ENCODE assay signal across 8 mouse cellular contexts in genomic region chr15:88839271-88839670, GRCm38 (mm10). TPM values are rescaled to one million over a fixed set of nuclear protein-coding genes. Genes with fewer than 3 reads are reported as not detected.
DNase-seq lines count a peak whose midpoint lies in the region; ATAC-seq and TF ChIP-seq lines count a peak whose summit lies in the region.

No protein-coding gene starts in this region.

- 21% methylated on average over 9 of the region's 9 CpGs for WGBS in hindbrain, embryonic 12.5 days
- WGBS in lung, postnatal 0 days = 11% methylated on average over 9 of the region's 9 CpGs

- no peak for TF ChIP-seq CTCF in lung, postnatal 0 days (IDR thresholded peaks at IDR 0.05)

- H3K27me3 ChIP-seq in hindbrain, embryonic 12.5 days = no peaks in the 10 kb centered on the region; the same call in 1 of the 2 replicates
- no peaks in the 10 kb centered on the region for H3K27me3 ChIP-seq in lung, postnatal 0 days (replicated peaks; ENCODE audit: insufficient read depth, low read length)

- 0 out of 2 replicates have a peak, but pooled peaks have one; percentile 30 for TF ChIP-seq EP300 in lung, postnatal 0 days (IDR thresholded peaks at IDR 0.05)

- DNase-seq in left cerebral cortex, adult 18-20 months (ENCODE audit: low spot score in 2 of 2) = peak; percentile 63 to 73
- DNase-seq in left cerebral cortex, adult 11 months (ENCODE audit: low spot score) = no peak
- peak; percentile 64 to 76 for DNase-seq in frontal cortex, postnatal 14 days (ENCODE audit: low spot score in 2 of 2)
- peak; percentile 49 to 75 for DNase-seq in layer of hippocampus, postnatal 14 days (ENCODE audit: low spot score in 2 of 2)
- DNase-seq in lung, postnatal 0 days (ENCODE audit: low spot score) = peak; percentile 72
- DNase-seq in right cerebral cortex, postnatal 36 days (ENCODE audit: low spot score in 2 of 2) = peak; percentile 70 to 79
- DNase-seq in urinary bladder, adult 18-20 months (ENCODE audit: low spot score in 2 of 2) = no peak

- ATAC-seq in hindbrain, embryonic 12.5 days (ENCODE audit: low FRiP score) = peak; percentile 61
- ATAC-seq in lung, postnatal 0 days = peak; percentile 40

- H3K9me3 ChIP-seq in hindbrain, embryonic 12.5 days (replicated peaks) = no peaks in the 10 kb centered on the region
- no peaks in the 10 kb centered on the region for H3K9me3 ChIP-seq in lung, postnatal 0 days (ENCODE audit: low read length)

- H3K36me3 ChIP-seq in hindbrain, embryonic 12.5 days = no peaks in the 10 kb centered on the region
- H3K36me3 ChIP-seq in lung, postnatal 0 days (ENCODE audit: insufficient read depth, low read length) = no peaks in the 10 kb centered on the region

- no peak overlapping the region for H3K9ac ChIP-seq in hindbrain, embryonic 12.5 days
- H3K9ac ChIP-seq in lung, postnatal 0 days (replicated peaks; ENCODE audit: low read depth) = no peak overlapping the region

- H3K27ac ChIP-seq in hindbrain, embryonic 12.5 days = peak overlapping the region; percentile 44; the same call in 1 of the 2 replicates
- H3K27ac ChIP-seq in lung, postnatal 0 days (ENCODE audit: low read length) = peak overlapping the region; percentile 81

- peaks cover 31% of the 10 kb centered on the region for H3K4me1 ChIP-seq in hindbrain, embryonic 12.5 days
- peaks cover 11% of the 10 kb centered on the region; the same call in 1 of the 2 replicates for H3K4me1 ChIP-seq in lung, postnatal 0 days (ENCODE audit: insufficient read depth, low read depth, low read length)

- no peak overlapping the region for H3K4me3 ChIP-seq in hindbrain, embryonic 12.5 days
- H3K4me3 ChIP-seq in lung, postnatal 0 days (ENCODE audit: low read depth, low read length) = no peak overlapping the region

- H3K4me2 ChIP-seq in hindbrain, embryonic 12.5 days (replicated peaks) = 0 out of 2 replicates have a peak overlapping the region, but pooled peaks have one; percentile 19
- no peak overlapping the region for H3K4me2 ChIP-seq in lung, postnatal 0 days (replicated peaks; ENCODE audit: low read depth, low read length)

RNA-seq across cellular contexts. Expression of gene Creld2, which starts 19.8 kb away (rescaled TPM):
- 10 to 100 TPM; 26.6 to 33.3 TPM for total RNA-seq in left cerebral cortex, adult 18-20 months (2021)
- polyA plus RNA-seq in hindbrain, embryonic 12.5 days (2016; fragmentation: Nextera tagmentation; extraction: Ambion mirVana) = 65.2 and 74.8 TPM in 2 replicates
- total RNA-seq in layer of hippocampus, postnatal 14 days (2021) = 10 to 100 TPM; 17.3 to 26.1 TPM
- polyA plus RNA-seq in lung, postnatal 0 days (2015; fragmentation: Nextera tagmentation; extraction: Ambion mirVana) = 62.6 and 76.5 TPM in 2 replicates

RNA-seq across cellular contexts. Expression of gene Alg12, which starts 20.2 kb away (rescaled TPM):
- 10 to 100 TPM; 13.0 to 13.6 TPM for total RNA-seq in left cerebral cortex, adult 18-20 months (2021)
- 9.1 and 9.9 TPM in 2 replicates for polyA plus RNA-seq in hindbrain, embryonic 12.5 days (2016; fragmentation: Nextera tagmentation; extraction: Ambion mirVana)
- 10 to 100 TPM in 1 of 2 experiments, 1 to 10 TPM in 1; 9.2 to 12.0 TPM for total RNA-seq in layer of hippocampus, postnatal 14 days (2021)
- polyA plus RNA-seq in lung, postnatal 0 days (2015; fragmentation: Nextera tagmentation; extraction: Ambion mirVana) = 7.2 and 7.9 TPM in 2 replicates

RNA-seq across cellular contexts. Expression of gene Pim3, which starts 22.7 kb away (rescaled TPM):
- total RNA-seq in left cerebral cortex, adult 18-20 months (2021) = 10 to 100 TPM; 36.3 to 45.9 TPM
- 45.3 and 48.0 TPM in 2 replicates for polyA plus RNA-seq in hindbrain, embryonic 12.5 days (2016; fragmentation: Nextera tagmentation; extraction: Ambion mirVana)
- 10 to 100 TPM; 40.8 to 48.4 TPM for total RNA-seq in layer of hippocampus, postnatal 14 days (2021)
- 66.0 and 69.6 TPM in 2 replicates for polyA plus RNA-seq in lung, postnatal 0 days (2015; fragmentation: Nextera tagmentation; extraction: Ambion mirVana)

Comparison
In these comparisons a context has a peak if more than half of its experiments do, and no peak if none do; other contexts are left out.
1. DNase-seq: peak in left cerebral cortex, adult 18-20 months (2 of 2), frontal cortex, postnatal 14 days (2 of 2), layer of hippocampus, postnatal 14 days (2 of 2), lung, postnatal 0 days (single experiment) and right cerebral cortex, postnatal 36 days (2 of 2); none in left cerebral cortex, adult 11 months (single experiment) and urinary bladder, adult 18-20 months (0 of 2).